Mouse (Mus musculus) B cell, adult 2 months (primary cell): ENCODE results near the gene Etv6.
"Not testable (repeated sequence)": the region's sequence is repeated elsewhere in the genome, so short reads cannot be mapped to it uniquely, and the experiment has no call there.

Experiments
- DNase-seq, 2 experiments: peaks; one replicate each; pipeline ENCODE4 v3.0.0; 2022

Etv6 gene

GRCm38 (mm10) chr6:134035490-134036405 lies at the start of gene Etv6:
Etv6 (plus strand) TSS chr6:134035700.
- DNase-seq: peak; percentile 71 to 74

DNA sequence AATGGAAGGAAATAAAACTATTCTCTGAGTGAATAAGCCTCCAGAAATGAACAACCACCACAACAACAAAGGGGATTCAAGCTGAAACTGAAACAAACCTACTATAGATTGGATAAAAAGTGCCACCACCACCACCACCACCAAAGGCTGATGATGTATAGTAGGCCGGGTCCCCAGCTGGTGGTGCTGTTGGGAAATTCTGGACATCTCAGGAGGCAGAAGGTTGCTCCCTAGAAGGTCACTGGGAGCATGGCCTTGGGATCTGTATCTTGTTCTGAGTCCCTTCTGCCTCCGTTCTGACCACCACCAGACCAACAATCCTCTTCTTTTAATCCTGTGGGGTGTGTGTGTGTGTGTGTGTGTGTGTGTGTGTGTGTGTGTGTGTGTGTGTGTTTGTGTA lies 49.3 kb upstream of the Etv6 start:
- DNase-seq: no peak

- DNase-seq: no peak
Observed at GRCm38 (mm10) chr6:133987068-133987591, 48.4 kb upstream of the Etv6 start.

DNA sequence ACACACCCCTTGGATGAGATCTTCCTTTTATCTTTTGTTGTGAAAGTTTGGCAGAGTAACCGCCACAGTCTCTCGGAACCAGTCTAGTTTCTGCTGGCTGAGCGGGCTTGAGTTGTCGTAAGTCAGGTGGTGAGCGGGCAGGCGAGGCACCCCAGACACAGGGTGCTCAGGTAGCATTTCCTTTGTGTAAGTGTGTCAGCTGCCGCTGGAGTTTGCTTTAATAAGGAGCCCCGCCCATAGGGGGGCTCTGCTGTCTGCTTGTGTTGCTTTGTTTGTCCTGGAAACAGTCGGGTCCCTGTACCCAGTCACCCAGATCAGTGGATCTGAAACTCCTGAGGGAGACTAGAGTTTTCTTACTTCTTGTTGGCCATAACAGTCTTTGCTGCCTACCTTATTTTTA lies 47.5 kb upstream of the Etv6 start:
- no peak for DNase-seq

DNA sequence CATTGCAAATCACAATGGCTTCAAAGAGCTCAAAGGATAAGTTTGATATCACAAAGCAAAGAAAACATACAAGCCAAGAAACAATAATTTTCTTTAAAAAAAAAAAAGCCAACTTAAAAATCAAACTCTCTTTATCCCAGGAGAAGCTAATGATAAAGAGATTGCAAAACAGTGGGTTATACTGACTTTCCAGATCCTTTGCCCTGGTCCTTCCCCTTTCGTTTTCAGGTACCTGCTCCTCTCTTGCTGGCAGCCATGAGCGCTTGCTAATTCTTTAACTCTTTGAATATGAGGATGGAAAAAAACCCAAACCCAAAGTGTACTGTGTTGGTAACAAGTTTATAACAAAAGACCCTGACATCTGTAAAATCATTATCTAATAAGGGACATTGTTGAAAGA lies 38.0 kb upstream of the Etv6 start:
- DNase-seq: no peak

- no peak for DNase-seq
Observed at GRCm38 (mm10) chr6:133997935-133998334, 37.6 kb upstream of the Etv6 start.

GRCm38 (mm10) chr6:134014488-134015110 lies 20.9 kb upstream of the Etv6 start:
- not testable (repeated sequence) for DNase-seq

- no peak for DNase-seq
Observed at GRCm38 (mm10) chr6:134018807-134019206, 16.7 kb upstream of the Etv6 start.

GRCm38 (mm10) chr6:134020821-134021220 lies 14.7 kb upstream of the Etv6 start:
- DNase-seq: peak; percentile 49 to 55

- no peak for DNase-seq
Observed at GRCm38 (mm10) chr6:134026264-134026663, 9.2 kb upstream of the Etv6 start.

GRCm38 (mm10) chr6:134027022-134027421 lies 8.5 kb upstream of the Etv6 start:
- no peak for DNase-seq

DNA sequence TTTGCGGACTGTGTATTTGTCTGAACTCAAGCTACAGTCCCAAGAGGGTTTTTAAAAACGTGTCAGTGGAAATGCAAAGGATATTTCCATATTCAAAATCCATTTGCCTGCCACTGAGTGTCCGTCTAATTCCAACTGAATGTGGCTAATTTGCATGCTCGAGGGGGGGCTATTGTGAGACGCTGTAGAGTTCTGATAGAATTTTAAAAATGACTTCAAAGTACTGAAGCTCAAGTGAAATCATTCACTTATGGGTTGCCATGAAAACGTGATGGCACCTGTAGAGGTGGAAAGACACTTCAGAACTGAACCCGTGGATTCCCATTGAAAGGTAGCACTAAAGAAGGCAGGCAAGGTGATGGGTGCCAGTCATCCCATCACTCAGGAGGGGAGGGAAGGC lies 3.0 kb upstream of the Etv6 start:
- no peak for DNase-seq

GRCm38 (mm10) chr6:134034436-134034835 lies 1.1 kb upstream of the Etv6 start:
- DNase-seq: peak; percentile 22 to 24

DNA sequence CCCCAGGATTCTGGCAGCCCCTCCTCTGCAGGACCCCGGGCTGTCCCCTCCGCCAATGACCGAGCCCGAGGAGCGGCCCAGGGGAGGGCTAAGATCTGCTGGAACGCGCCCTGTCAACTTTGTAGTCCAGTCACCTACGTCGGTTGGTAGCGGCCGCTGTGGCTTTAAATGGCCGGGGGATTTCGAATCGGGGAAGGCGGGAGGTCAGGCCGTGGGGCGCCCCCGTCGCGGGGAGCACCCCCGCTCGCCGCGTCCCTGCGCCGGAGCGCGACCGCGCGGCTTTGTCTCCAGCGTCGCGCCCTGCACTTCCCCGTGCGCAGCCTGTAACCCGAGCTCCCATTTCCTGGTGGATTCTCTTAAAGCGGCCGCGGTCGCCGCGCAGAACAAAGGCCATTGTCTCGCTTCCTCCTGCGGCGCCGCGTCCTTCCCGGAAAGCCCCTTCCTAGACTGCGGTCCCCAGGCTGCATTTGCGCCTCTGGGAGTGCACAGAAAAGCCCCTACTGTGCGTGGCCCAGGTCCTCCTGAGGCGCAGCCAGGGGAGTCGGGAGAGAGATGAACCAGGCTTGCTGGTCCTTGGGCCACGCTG lies 503 bp upstream of the Etv6 start:
- DNase-seq: peak; percentile 74 to 77

GRCm38 (mm10) chr6:134036491-134036911 lies 1.0 kb downstream of the Etv6 start:
- no peak for DNase-seq

- no peak for DNase-seq
Observed at GRCm38 (mm10) chr6:134036951-134037431, 1.5 kb downstream of the Etv6 start.

DNA sequence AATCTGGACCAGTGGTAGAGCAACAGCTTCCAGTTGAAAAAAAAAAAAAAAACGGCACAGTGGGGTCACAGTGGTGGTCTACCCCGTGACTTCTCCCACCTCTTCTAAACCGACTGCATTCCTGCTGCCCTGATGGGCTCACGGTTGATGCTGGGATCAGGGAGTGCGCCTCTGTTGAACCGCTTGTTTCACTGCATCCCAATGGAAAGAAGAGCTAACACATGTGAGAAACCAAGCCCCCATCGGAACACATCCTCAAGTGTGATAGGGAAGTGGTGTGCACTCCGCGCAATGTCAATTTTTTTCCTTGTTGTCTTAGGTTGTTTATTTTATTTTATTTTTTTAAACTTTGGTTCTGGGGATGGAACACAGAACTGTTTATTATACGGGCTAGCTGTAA lies 2.5 kb downstream of the Etv6 start:
- no peak for DNase-seq

DNA sequence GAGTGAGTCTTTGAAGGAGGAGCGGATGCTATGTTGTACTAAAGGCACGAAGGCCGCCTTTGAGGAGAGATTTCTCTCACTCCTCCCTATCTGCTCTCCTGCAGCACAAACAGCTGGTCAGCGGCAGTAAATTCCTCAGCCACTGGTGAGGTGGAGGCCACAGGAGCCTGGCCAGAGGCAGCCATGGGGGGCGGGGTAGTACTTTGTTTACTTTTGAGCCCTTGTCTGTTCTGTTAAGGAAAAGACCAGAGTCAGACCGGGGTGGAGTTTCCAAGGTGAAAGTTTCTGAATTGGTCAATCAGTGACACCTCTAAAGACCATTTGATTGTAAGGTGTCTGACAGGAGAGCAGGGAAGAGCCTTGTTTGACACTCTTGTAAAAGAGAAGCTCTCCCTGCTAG lies 3.4 kb downstream of the Etv6 start:
- DNase-seq: no peak

DNA sequence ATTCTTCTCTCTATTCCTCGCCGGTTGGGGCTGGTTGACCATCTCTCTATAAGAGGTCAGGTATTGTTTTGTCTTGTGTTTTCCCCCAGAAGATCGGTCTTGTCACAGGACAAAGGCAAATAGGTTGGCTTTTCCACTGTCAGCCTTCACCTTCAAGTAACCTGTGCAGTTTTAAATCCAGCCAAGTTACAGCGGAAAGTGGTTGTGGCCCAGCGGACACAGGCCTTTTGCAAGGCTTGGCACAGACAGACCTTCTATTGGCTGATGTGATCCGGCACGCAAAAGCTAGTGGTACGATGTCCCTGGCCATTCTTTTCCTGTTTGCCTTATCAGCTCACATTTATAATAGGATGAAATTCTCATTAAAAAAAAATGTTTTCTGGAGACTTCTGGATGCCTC lies 3.9 kb downstream of the Etv6 start:
- no peak for DNase-seq

DNA sequence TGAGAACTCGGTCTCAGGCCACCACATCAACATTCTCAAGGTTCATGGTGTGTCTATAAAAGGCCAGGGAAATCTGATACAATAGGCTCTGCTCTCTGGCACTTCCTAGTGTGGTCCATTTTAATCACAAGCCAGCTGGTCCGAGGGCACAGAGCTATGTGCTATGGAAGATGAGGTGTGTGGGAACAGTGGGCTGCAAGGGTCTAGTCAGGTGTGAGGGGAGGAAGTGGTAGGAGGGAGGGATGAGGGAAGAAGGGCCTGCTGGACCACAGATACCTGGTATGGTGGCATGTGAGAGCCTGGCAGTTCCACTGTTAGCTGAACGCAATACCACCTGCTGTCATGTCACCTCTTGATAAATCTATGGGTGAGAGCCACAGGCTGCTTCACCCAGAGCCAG lies 4.8 kb downstream of the Etv6 start:
- DNase-seq: no peak

DNA sequence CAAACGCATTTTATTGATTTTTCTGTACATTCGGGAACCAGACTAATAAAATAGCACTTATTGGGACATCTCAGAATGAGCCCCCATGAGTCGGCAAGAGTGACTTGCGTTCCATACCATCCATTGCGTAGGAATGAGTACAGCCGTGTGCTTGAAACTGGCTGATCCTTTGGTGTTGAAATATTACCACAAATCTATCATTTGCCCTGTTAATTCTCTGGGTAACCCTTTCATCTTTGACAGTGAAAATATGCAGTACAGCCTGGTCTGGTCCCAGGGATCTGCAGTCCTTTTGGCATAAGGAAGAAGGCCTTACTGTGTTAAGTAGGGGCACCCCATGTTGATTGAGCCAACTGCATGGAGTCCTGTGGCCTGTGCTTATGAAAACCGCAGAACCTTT lies 5.8 kb downstream of the Etv6 start:
- DNase-seq: no peak

DNA sequence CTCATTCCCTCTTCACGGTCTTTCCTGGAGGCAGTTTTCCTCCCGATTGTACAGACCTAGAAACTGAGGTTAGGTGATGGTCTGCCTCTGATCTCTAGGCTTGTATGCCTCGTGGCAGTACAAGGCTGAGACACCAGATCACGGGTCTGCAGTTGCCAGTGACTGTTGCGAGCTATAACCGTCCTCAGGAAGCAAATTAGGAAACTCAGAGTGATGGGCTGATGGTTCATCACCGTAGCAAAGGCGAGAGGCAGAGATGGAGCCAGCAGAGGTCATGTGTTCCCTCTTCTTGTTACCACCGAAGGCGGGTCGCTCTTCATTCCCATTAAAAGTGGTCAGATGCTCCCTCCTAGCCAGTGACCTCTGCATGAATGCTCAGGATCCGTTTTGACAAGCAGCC lies 6.4 kb downstream of the Etv6 start:
- no peak for DNase-seq

DNA sequence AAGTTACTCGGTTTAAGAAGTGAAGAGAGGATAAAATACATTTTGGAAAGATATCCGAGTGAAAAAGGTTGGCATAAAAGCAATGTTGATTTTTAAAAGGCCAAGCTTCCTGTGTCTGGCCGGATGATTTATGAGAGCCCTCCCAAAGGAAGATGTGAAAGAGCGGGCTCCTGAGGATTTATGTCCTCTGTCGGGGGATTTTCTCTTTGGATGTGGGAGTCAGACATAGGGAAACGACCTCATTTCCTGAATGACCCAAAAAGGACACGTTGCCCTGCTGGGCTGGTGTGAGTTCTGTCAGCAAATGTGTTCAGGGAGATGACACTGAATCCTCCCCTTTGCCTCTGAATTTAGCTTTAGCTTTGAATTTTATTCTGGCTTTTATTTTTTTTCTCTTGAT lies 8.0 kb downstream of the Etv6 start:
- no peak for DNase-seq
